Mouse (Mus musculus) brain, embryonic 14.5 days (tissue): ENCODE measurements around the gene Adra1b. TPM values are rescaled to one million over a fixed set of nuclear protein-coding genes. Genes with fewer than 3 reads are reported as not detected.

ENCODE experiments used
- DNase-seq: peaks from one replicate; pipeline ENCODE4 v3.0.0-alpha.2; 2011; ENCODE audit warnings: low read depth
- CTCF ChIP-seq: fragments of 200-500 bp; IDR thresholded peaks from 2 replicates; pipeline ENCODE4 v1.5.1; 2012; ENCODE audit warnings: inconsistent platforms, mild to moderate bottlenecking, moderate library complexity, borderline replicate concordance; ENCODE audit not compliant: insufficient read depth, insufficient read length; ENCODE audit errors: extremely low read depth
- POLR2A ChIP-seq: fragments of 200-500 bp; IDR thresholded peaks from 2 replicates; pipeline ENCODE4 v1.6.1; 2012; ENCODE audit warnings: mild to moderate bottlenecking, inconsistent platforms, borderline replicate concordance; ENCODE audit not compliant: poor library complexity, insufficient read depth, insufficient read length, severe bottlenecking; ENCODE audit errors: extremely low read depth
- polyA plus RNA-seq: library from polyadenylated mRNA; depleted of rRNA; stranded (reverse); fragments of >200 nt; gene quantifications from 2 replicates; pipeline ENCODE4 v1.2.3, GENCODE M21; 2012

The Adra1b gene
- polyA plus RNA-seq, 1 experiment = 9.8 TPM

DNA sequence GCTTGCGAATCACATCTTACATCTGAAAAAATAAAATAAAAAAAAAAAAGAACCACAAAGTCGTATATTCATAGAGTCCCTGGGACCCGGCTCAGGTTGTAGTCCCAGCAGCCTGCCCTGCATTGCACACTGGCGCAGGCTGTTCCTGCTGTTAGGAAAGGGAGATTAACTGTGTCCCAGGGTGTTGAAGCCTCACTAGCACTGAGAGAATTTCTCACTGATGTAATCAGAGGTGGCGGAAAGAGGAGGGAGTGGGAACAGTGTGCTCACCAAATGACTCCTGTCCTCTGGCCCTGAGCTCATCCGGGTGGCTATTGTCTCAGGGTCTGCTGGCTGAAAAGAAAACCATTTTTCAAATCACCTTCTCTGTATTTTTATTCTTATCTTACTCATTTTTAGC, 24.6 kb upstream of the Adra1b start:
- TF ChIP-seq CTCF = no peak
- TF ChIP-seq POLR2A = no peak
- DNase-seq = peak; percentile 51

DNA sequence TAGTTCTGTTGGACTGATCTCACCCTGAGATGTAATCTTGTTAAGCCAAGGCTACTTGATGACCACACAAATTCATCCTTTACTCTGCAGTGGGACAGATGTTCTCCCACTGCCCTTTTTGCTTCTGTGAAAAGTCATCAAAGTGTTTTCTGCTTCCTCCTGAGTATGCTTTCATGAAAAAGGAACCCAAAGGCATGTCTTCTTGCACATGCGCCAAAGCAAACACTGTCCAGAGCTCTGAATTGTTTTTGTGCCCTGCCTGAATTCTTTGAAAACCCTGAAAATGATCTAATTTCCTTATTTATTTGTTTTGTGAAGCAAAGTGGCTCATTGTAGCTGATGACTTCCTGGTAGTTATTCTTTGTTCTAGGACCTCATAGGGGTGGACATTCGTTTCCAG, 20.7 kb upstream of the Adra1b start:
- TF ChIP-seq POLR2A (no peak), CTCF (no peak)

DNA sequence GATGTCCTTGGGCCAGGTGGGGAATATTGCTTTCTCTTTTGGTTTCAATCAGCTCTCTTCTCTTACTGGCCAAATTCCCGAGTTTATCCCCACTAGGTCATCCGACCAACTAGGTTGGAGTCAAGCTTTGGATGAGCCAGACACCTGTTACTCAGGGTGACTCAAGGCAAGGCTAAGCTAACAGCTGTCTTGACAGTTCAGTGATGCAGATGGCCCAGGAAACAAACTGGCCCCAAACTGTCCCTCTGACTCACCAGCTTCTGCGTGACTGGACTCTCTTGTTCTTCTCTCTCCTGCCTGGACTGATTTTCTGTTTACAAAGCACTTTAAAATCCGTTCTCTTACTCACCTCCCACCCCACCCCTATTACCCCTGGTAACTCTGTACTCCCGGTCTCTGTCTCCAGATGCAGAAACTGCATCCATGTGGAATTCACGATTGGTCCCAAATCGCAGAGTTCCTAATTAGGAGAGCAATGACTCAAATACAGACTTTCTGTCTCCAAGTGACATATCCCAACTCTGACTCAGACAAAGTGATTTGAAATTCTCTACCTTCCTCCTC, 18.6 kb upstream of the Adra1b start:
- DNase-seq = no peak
- TF ChIP-seq POLR2A (no peak), CTCF (no peak)

More for the DNA sequence above, 20.7 kb upstream of the Adra1b start:
- DNase-seq = peak; percentile 13

DNA sequence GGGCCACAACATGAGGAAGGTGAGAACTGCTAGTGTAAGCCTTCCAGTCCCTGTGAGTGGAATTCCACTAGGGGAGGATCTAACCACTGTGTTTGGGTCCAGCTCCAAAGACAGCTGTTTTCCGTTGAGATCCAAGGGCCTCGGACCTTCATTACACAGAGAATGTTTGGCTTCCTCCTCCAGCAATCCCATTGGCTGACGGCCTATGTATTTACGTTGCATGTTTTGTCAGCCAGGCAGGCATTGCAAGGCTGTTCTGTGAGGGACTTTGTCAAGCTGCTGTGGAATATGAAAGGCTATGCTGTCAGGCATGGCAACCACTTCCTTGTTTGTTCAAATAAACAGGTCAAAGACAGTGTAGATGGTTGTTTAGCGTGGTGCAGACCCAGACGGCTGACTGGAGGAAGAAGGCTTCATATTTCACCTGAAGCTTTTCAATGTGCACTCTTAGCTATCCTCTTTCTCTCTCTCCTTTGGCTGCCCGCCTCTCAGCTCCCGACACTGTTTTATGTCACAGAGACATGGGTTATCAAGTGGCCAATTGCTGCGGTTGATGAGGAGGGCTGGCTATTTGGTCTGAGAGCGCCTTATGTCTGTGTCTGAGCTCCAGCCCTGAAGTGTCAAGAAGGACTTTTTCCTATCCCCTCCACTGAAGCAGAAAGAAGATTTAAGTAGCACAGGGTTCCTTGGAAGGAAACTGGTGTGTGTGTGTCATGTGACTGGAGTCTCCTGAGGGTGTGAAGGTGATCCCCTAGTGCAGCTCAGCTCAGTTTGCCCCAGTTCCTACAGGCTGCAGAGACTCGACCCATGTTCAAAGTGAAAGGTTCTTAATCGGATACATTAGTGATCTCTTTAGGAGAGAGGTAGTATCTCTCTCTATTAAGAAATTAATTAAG, 13.8 kb upstream of the Adra1b start:
- TF ChIP-seq CTCF (no peak), POLR2A (no peak)
- peak; percentile 11 for DNase-seq

DNA sequence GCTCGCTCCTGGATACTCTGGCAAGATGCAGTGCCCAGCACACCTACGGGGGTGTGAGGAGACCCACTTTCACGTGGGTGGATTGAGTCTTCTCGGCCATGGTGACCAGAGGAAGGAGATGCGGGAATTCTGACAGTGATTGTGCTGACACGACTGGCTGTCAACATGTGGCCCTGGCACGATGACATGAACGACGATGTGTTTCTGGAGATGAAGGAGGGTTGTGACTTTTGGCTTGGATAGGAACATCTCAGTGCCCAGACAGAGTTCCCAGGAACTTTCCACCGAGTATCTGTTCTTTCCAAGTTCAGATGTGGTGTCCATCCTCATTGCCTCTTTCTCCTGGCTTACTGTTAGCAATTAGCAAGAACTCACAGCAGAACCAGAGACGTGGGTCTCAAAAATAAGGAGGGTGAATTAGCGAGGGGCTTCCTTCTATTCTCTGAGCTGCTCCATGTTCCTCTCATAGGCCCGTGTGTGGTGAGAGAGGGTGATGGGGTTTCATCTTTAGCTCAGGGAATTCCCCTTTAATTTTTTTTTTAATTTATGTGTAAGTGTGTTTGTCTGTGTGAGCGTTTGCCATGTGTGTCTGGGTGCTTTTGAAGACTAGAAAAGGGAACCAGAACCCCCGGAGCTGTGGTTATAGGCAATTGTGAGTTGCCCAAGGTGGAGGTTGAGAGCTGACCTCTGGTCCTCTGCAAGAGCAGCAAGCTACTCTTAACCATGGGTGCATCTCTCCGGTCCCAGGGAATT, 11.3 kb upstream of the Adra1b start:
- no peak for TF ChIP-seq CTCF
- no peak for TF ChIP-seq POLR2A
- no peak for DNase-seq

DNA sequence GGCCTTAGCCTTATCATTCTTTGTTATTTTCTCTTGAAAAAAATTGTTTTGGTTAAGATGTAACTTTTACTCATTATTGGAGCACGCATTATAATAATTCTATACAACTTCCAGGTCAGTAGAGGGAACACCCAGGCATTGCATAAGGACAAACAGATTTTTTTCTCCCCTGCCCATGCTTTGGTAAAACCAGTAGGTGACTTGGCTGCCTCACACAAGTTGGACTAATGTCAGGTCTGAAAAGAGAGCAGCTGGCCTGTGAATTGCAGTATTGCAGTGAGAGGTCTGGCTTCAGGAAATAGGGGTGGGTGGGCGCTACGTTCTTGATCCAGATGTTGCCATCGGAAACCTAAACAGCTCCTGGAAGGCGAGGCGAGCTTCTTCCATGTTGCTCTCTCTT, 10.6 kb upstream of the Adra1b start:
- no peak for DNase-seq

DNA sequence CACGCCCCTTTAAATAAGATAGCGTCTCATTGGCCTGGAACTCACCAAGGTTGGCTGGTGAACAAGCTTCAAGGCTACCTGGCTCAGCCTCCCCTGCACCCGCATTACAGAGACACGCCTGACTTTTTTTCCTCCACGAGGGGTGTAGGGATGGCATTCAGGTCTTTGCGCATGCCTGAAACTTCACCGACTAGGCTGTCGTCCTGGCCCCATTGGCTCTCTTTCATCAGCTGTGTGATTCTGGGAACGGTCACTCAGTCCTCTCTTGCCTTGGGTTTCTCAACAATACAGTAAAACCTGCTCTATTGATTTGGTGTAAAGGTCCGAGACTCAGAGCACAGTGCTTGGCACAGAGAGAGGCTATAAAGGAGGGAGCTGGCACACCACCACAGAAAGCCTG, 2.3 kb upstream of the Adra1b start:
- DNase-seq = no peak
- no peak for TF ChIP-seq POLR2A
- TF ChIP-seq CTCF = no peak

More for the DNA sequence above, 10.6 kb upstream of the Adra1b start:
- TF ChIP-seq POLR2A (no peak), CTCF (no peak)

DNA sequence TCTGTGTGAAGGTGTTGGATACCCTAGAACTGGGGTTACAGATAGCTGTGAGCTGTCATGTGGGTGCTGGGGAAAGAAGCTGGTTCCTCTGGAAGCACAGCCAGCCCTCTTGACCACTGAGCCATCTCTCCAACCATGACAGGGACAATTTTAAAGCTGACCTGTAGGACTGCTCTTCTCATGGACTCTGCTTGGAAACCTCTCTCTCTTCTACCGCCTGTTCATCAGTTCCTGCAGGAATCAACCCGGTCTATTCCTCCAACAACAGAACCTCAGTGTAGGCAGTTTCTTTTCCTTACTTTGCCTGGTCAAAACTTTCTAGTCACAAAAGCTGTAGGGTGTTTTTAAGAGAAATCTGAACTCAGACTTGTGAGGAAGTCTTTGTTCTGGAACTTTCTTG, 1.3 kb downstream of the Adra1b start:
- no peak for DNase-seq
- no peak for TF ChIP-seq CTCF
- TF ChIP-seq POLR2A = no peak

DNA sequence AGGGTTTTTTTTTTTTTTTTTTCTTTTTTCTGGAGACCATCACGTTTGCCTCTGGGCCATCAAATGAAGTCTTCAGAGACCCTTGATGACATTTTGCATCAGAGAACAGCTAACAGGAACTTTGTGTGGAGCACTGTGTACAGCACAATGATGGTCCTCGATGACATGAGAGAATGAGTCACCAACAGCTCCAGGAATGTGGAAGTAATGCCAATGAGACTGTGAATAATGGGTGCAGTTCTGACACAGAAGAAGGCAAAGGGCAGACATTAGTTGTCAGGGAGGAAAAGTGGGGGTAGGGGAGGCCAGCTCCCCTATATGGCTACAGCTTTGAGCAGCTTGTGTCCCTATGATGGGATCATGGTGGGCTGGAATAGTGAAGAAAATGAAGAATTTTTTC, 5.7 kb downstream of the Adra1b start:
- TF ChIP-seq CTCF (no peak), POLR2A (no peak)
- DNase-seq = no peak

DNA sequence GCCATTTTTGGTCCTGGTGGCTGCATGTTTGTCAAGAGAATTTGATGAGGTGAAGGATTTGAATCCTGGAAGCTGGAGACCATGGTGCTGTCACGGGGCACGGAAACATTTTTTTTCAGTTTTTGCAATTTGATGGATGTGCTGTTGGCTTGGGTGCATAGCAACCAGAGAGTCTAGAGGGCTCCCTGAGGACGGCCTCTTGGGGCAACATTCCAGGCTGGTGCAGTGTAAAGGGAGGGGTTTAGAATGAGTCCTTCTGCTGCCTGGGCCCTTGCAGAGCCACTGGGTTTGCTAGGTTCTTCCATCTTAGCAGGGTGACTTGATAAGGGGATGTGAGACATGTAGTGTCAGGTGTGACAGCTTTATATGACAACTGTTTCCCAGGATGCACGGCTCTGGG, 8.5 kb downstream of the Adra1b start:
- TF ChIP-seq POLR2A (no peak), CTCF (no peak)
- no peak for DNase-seq

DNA sequence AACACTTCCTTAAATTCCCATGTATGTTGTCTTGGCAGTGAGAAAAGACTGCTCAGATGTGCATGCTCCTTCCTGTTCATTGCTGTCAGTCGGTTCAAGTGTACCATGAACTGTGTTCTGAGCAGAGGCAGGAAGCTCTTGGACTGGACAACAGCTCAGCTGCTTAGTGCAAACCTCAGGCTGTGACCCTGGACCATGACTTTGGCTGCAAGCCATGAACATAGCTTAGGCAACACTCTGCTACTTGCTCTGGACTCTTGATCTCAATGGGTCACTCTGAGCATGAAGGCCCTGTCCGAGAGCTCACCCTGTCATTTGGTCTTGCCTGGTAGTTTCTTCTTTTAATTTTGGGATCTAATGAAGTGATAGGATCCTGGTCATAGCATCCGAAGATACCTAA, 9.6 kb downstream of the Adra1b start:
- DNase-seq = no peak
- no peak for TF ChIP-seq POLR2A
- TF ChIP-seq CTCF = no peak

DNA sequence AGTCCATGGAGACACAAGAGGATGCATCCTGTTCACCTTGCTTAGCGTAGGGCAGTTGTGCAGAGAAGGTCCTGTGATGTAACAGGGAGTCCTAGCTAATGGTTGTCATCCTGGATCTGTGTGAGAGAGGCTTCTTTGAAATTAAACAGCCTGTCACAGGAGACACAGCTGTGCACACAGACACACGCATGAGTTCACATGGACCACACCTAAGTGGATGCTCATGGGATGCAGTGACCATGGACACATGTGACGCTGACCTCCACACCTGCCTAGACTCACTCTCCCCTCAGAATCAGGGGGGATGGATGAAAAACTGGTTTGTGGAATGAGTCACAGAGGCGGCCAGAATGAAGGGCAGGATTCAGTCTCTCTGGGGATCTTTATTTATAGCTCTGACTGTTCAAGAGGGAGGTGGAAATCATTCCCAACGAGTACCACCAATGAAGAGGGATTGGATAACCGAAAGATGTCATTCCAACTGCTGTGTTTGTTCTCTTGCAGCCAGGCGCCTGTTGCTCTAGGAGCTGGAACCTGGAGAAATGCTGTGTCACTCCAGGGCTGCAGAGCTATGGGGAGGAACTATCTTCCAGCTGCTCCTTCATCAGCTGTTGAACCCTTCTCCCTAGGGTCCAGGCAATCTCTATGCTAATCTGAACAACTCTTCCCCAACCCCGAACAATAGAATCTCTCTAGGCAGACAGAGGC, 11.6 kb downstream of the Adra1b start:
- peak; percentile 27 for DNase-seq
- TF ChIP-seq POLR2A (no peak), CTCF (no peak)
